Mouse (Mus musculus): ENCODE measurements around the gene Ift80. TPM values are rescaled to one million over a fixed set of nuclear protein-coding genes. Genes with fewer than 3 reads are reported as not detected.

Ift80 gene
- polyA plus RNA-seq, 1 experiment from 2014 or later = 21.7 TPM

MicroRNAs encoded within 50 kb of the gene (microRNA counts, 519-probe panel; counts per million panel counts)
- 7,424 counts per million, percentile 96 among the panel's probes with 10 or more counts for microRNA mmu-miR-15b

Small RNA genes within 50 kb of the gene (microRNA-seq; reads per million reads assigned to microRNA genes)
- gene Mir15b (5,540 reads per million, percentile 91 among the genes with 10 or more reads in this experiment), gene Mir16-2 (768 reads per million, percentile 75 among the genes with 10 or more reads in this experiment)

Other genes starting within 250 kb of the Ift80 start
- gene 1110032F04Rik, start 135.0 kb downstream of the Ift80 start, polyA plus RNA-seq (2014; fragmentation: Nextera tagmentation; extraction: Ambion mirVana) = 1.4 and 1.9 TPM in 2 replicates
- 219 and 241 TPM in 2 replicates for gene Smc4, start 168 bp upstream of the Ift80 start, polyA plus RNA-seq (2014; fragmentation: Nextera tagmentation; extraction: Ambion mirVana)
- gene Trim59, start 40.2 kb upstream of the Ift80 start, polyA plus RNA-seq (2014; fragmentation: Nextera tagmentation; extraction: Ambion mirVana) = 208 and 216 TPM in 2 replicates
- gene Kpna4, start 122.5 kb upstream of the Ift80 start, polyA plus RNA-seq (2014; fragmentation: Nextera tagmentation; extraction: Ambion mirVana) = 51.5 and 52.8 TPM in 2 replicates
- gene Arl14, start 217.8 kb upstream of the Ift80 start, polyA plus RNA-seq (2014; fragmentation: Nextera tagmentation; extraction: Ambion mirVana) = not detected in 2 replicates